Mouse (Mus musculus) liver, adult 10 weeks (tissue): Measurements from ENCODE around the gene N4bp1. TPM values are rescaled to one million over a fixed set of nuclear protein-coding genes. Genes with fewer than 3 reads are reported as not detected.

ENCODE experiments used
- polyA plus RNA-seq: library from polyadenylated mRNA; stranded (reverse); fragments of 350-450 nt; fragmentation: Illumina TruSeq; extraction: RNeasy Lipid Tissue Mini Kit (QIAGEN cat#74804); gene quantifications from one replicate; pipeline ENCODE4 v1.2.3, GENCODE M21; 2014; ENCODE audit warnings: low read depth, low replicate concordance

N4bp1 gene
- polyA plus RNA-seq: 5.5 TPM

DNA sequence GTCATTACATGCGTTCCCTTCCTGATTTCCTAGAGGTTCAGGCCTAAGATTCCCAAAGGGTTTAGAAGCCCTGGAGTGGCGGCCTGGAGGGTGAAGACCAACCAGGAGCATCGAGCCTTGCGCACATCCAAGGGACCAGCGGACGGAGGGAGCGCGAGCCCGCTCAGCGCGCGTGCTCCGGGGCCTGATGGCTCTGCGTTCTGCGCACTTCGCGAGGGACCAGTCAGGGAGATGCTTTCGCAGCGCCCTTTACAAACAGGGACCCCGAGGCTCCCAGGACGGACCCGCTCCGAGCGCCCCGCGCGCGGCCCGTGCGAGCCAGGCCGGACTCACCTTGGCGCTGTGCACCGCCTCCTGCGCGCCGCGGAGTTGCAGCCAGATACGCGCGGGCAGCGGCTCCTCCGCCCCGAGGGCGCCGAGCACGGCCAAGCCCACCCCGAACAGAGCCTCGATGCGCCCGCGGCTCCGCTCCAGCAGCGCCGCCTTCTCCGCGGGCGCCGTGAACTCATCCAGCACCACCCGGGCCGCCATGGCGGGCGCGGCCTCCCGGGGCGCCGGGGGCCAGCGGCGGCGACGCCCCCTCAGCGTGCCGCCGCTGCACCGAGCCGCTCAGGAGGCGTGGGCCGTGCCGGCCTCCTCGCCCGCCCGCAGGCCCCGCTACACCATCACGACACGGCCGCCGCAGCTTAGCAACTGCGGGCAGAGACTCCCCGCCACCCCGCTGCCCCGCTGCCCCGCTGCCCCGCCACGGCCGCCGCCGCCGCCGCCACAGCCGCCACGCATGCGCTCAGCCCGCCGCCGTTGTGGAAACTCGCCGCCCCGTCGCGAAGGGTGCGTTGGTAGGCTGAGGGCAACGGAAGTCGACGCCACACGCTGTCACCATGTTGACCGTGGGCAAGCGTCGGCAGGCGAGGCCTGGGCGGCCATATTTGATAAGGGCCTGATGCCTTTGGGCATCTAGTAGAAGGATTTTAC, at the start of gene N4bp1:
Gene N4bp1 (minus strand): TSS at position 770 of the 975 bp plus-strand sequence.

Other genes with a start within 250 kb of the N4bp1 start
- gene Gm10638, start 139.6 kb downstream of the N4bp1 start, polyA plus RNA-seq: not detected
- gene Siah1a, start 139.3 kb downstream of the N4bp1 start, polyA plus RNA-seq: 10.4 TPM